Mouse (Mus musculus): ENCODE results near the gene Spsb3.

DNA sequence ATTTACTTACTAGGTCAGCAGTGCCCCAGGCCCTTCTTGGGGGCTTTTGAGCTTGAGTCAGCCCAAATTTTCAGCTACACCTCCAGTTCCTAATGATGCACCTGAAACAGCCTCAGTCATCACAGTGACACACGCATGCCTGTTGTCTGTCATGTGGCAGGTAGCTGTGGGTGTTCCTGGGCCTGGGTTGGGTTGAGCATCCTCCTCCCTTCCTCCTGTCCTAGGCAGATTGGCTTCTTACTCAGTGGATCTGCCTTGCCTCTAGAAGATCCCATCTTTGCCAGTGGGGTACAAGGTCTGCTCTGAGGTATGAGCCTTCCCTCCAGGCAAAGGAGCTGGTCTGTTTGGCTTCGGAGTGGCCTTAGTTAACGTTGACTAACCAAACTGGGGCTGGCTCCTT is 2.4 kb downstream of the Spsb3 start:
- TF ChIP-seq POLR2A (IDR thresholded peaks at IDR 0.05; ENCODE audit: borderline replicate concordance, control insufficient read depth, low read depth, low read length) = no peak
- no peak for TF ChIP-seq CTCF (IDR thresholded peaks at IDR 0.05; ENCODE audit: control insufficient read depth, insufficient read depth, low read length)

Data from bone marrow, adult 2 months (tissue).